In genomic region chr8:54827974-54828373, GRCm38 (mm10) we compare ENCODE assay signal across 23 mouse cellular contexts. TPM values are rescaled to one million over a fixed set of nuclear protein-coding genes. Genes with fewer than 3 reads are reported as not detected.
DNase-seq lines count a peak whose midpoint lies in the region; ATAC-seq lines count a peak whose summit lies in the region.
"Had no signal": no experiment of that assay in that cellular context is flagged by ENCODE, and none has a peak within 500 bp of the region (broad histone marks: within the 10 kb centered on the region; RNA-seq: fewer than 3 reads in every experiment).

No protein-coding gene starts in this region.

- H3K4me1 ChIP-seq in forebrain, embryonic 12.5 days = no peaks in the 10 kb centered on the region
- H3K4me1 ChIP-seq in forebrain, embryonic 13.5 days = no peaks in the 10 kb centered on the region
- no peaks in the 10 kb centered on the region for H3K4me1 ChIP-seq in heart, embryonic 11.5 days (ENCODE audit: control insufficient read depth, insufficient read depth, low read length)
- no peaks in the 10 kb centered on the region for H3K4me1 ChIP-seq in heart, embryonic 10.5 days

- ATAC-seq in forebrain, embryonic 12.5 days (ENCODE audit: low FRiP score) = 0 out of 2 replicates have a peak, but pooled peaks have one; percentile 55
- ATAC-seq in forebrain, embryonic 13.5 days = no peak
- no peak for ATAC-seq in heart, embryonic 11.5 days (replicated peaks; ENCODE audit: insufficient number of reproducible peaks, low FRiP score, low TSS enrichment)
- ATAC-seq: activated CD4-positive, CD25-positive, alpha-beta regulatory T cell, adult 4 months; CD4-positive, CD25-positive, alpha-beta regulatory T cell, adult 4 months; Patski had no signal

- peak; percentile 66 for DNase-seq in heart, adult 11 months
- peak; percentile 64 for DNase-seq in heart, embryonic 10.5 days (ENCODE audit: low spot score)
- DNase-seq in heart, postnatal 4 days = no peak
- DNase-seq: adrenal gland, adult 2 months; adrenal gland, adult 8-10 months; adrenal gland, postnatal 10 days; adrenal gland, postnatal 14 days; adrenal gland, postnatal 25 days; adrenal gland, postnatal 36 days; B cell, adult 2 months; cerebellum, adult 11 months; cerebellum, adult 11-12 months; cerebellum, adult 18-20 months had no signal

- H3K4me3 ChIP-seq in forebrain, embryonic 12.5 days (replicated peaks) = no peak overlapping the region
- no peak overlapping the region for H3K4me3 ChIP-seq in forebrain, embryonic 13.5 days
- H3K4me3 ChIP-seq in heart, embryonic 11.5 days (ENCODE audit: low read depth, low read length) = no peak overlapping the region
- H3K4me3 ChIP-seq in heart, embryonic 10.5 days = no peak overlapping the region

- no peak overlapping the region for H3K27ac ChIP-seq in forebrain, embryonic 12.5 days
- H3K27ac ChIP-seq in forebrain, embryonic 13.5 days = no peak overlapping the region
- H3K27ac ChIP-seq in heart, embryonic 11.5 days (ENCODE audit: low read depth, low read length) = no peak overlapping the region
- no peak overlapping the region for H3K27ac ChIP-seq in heart, embryonic 10.5 days

- no peaks in the 10 kb centered on the region for H3K9me3 ChIP-seq in forebrain, embryonic 12.5 days
- H3K9me3 ChIP-seq in forebrain, embryonic 13.5 days (replicated peaks) = no peaks in the 10 kb centered on the region
- H3K9me3 ChIP-seq in heart, embryonic 11.5 days (replicated peaks; ENCODE audit: control insufficient read depth, low read length) = no peaks in the 10 kb centered on the region
- H3K9me3 ChIP-seq in heart, embryonic 10.5 days = no peaks in the 10 kb centered on the region
- H3K9me3 ChIP-seq: G1E had no signal

- WGBS in forebrain, embryonic 12.5 days = 93% methylated on average over 2 of the region's 2 CpGs
- 97% methylated on average over 2 of the region's 2 CpGs for WGBS in forebrain, embryonic 13.5 days
- WGBS in heart, embryonic 11.5 days (ENCODE audit: insufficient replicate concordance) = 74% methylated on average over 2 of the region's 2 CpGs
- WGBS in heart, embryonic 10.5 days = 75% methylated on average over 2 of the region's 2 CpGs

- no peak overlapping the region for H3K4me2 ChIP-seq in forebrain, embryonic 12.5 days
- H3K4me2 ChIP-seq in forebrain, embryonic 13.5 days = no peak overlapping the region
- no peak overlapping the region for H3K4me2 ChIP-seq in heart, embryonic 11.5 days

- H3K9ac ChIP-seq in forebrain, embryonic 12.5 days = no peak overlapping the region
- no peak overlapping the region for H3K9ac ChIP-seq in forebrain, embryonic 13.5 days
- no peak overlapping the region for H3K9ac ChIP-seq in heart, embryonic 11.5 days (ENCODE audit: low read depth, low read length)

- no peaks in the 10 kb centered on the region for H3K36me3 ChIP-seq in forebrain, embryonic 12.5 days (replicated peaks)
- H3K36me3 ChIP-seq in forebrain, embryonic 13.5 days (ENCODE audit: poor library complexity, severe bottlenecking) = no peaks in the 10 kb centered on the region
- no peaks in the 10 kb centered on the region for H3K36me3 ChIP-seq in heart, embryonic 11.5 days (ENCODE audit: control insufficient read depth, insufficient read depth, low read length)
- H3K36me3 ChIP-seq in heart, embryonic 10.5 days = no peaks in the 10 kb centered on the region
- H3K36me3 ChIP-seq: G1E had no signal

- H3K27me3 ChIP-seq in forebrain, embryonic 12.5 days = no peaks in the 10 kb centered on the region
- no peaks in the 10 kb centered on the region for H3K27me3 ChIP-seq in forebrain, embryonic 13.5 days
- no peaks in the 10 kb centered on the region for H3K27me3 ChIP-seq in heart, embryonic 11.5 days (ENCODE audit: control insufficient read depth, insufficient read depth, low read length)
- H3K27me3 ChIP-seq in heart, embryonic 10.5 days (ENCODE audit: insufficient read depth, poor library complexity, severe bottlenecking) = no peaks in the 10 kb centered on the region
- H3K27me3 ChIP-seq: CH12.LX had no signal

RNA-seq across cellular contexts. Expression of gene Wdr17, which starts 59.0 kb away (rescaled TPM):
- 6.8 and 7.2 TPM in 2 replicates for polyA plus RNA-seq in forebrain, embryonic 12.5 days (2016; fragmentation: Nextera tagmentation; extraction: Ambion mirVana)
- 12.3 and 12.6 TPM in 2 replicates for polyA plus RNA-seq in forebrain, embryonic 13.5 days (2015; fragmentation: Nextera tagmentation; extraction: Ambion mirVana)
- 0.31 and 0.32 TPM in 2 replicates for polyA plus RNA-seq in heart, embryonic 11.5 days (2014; fragmentation: Nextera tagmentation; extraction: Ambion mirVana)
- polyA plus RNA-seq in heart, embryonic 10.5 days (2016; fragmentation: Nextera tagmentation; extraction: Ambion mirVana) = 0.72 and 0.76 TPM in 2 replicates
- total RNA-seq in heart, postnatal 4 days (2021) = not detected
- total RNA-seq: adrenal gland, postnatal 14 days; MEL had no signal
- polyA plus RNA-seq: adrenal gland, adult 2 months; C2C12; CD4-positive, CD25-positive, alpha-beta regulatory T cell, adult 4 months; G1E had no signal
